Mouse (Mus musculus) left cerebral cortex, adult 2 months (tissue): ENCODE measurements at regions not wholly inside any gene's neighbourhood (a gene's known extent, or its start where the extent isn't known, plus 50 kb on each side); places are given as distances from the start of the nearest gene placed in this dataset.

Source experiments
- DNase-seq, 2 experiments: peaks; one replicate each; pipeline ENCODE4 v3.0.0; 2021 to 2022; ENCODE audit warnings: low spot score in 2 of 2, mixed read lengths in 1 of 2; ENCODE audit errors: extremely low spot score in 1 of 2
- H3K27ac ChIP-seq: fragments of 200-600 bp; 2 replicates; pipeline ENCODE4 v1.8.1; 2022
- H3K4me3 ChIP-seq: fragments of 200-600 bp; 2 replicates; pipeline ENCODE4 v1.8.1; 2022
- CTCF ChIP-seq: fragments of 200-600 bp; IDR thresholded peaks from 2 replicates; pipeline ENCODE4 v1.8.1; 2022; ENCODE audit warnings: antibody characterized with exemption, mild to moderate bottlenecking, moderate library complexity
- intact Hi-C: fragments of 180-260 bp; cut with DNase I; formaldehyde crosslinking; loops from one replicate; pipeline ENCODE4 v1.15.1; 2025

GRCm38 (mm10) chr8:35971082-35971481 is 205.5 kb downstream of the Gm19410 start:
- DNase-seq, result no peak
- no peak overlapping the region for H3K27ac ChIP-seq
- intact Hi-C loops, result no loop called here
- no peak for TF ChIP-seq CTCF
- no peak overlapping the region for H3K4me3 ChIP-seq

GRCm38 (mm10) chr8:35974323-35975029 is 208.9 kb downstream of the Gm19410 start:
- no peak overlapping the region for H3K27ac ChIP-seq
- no peak for DNase-seq
- intact Hi-C loops, result no loop called here
- no peak overlapping the region for H3K4me3 ChIP-seq
- no peak for TF ChIP-seq CTCF

GRCm38 (mm10) chr8:35979638-35980255 is 214.2 kb downstream of the Gm19410 start:
- no peak overlapping the region for H3K4me3 ChIP-seq
- H3K27ac ChIP-seq, result no peak overlapping the region
- TF ChIP-seq CTCF, result no peak
- intact Hi-C loops, result no loop called here
- DNase-seq, result no peak

GRCm38 (mm10) chr8:35983083-35983482 is 217.5 kb downstream of the Gm19410 start:
- H3K4me3 ChIP-seq, result no peak overlapping the region
- intact Hi-C loops, result no loop called here

GRCm38 (mm10) chr8:35985152-35985689 is 219.6 kb downstream of the Gm19410 start:
- no peak for TF ChIP-seq CTCF
- DNase-seq, result no peak

More at GRCm38 (mm10) chr8:35983083-35983482, 217.5 kb downstream of the Gm19410 start:
- no peak overlapping the region for H3K27ac ChIP-seq
- DNase-seq, result no peak
- TF ChIP-seq CTCF, result no peak

GRCm38 (mm10) chr8:35987327-35987726 is 221.7 kb downstream of the Gm19410 start:
- no peak for DNase-seq
- no peak overlapping the region for H3K27ac ChIP-seq
- no peak overlapping the region for H3K4me3 ChIP-seq
- intact Hi-C loops, result no loop called here
- TF ChIP-seq CTCF, result no peak

More at GRCm38 (mm10) chr8:35985152-35985689, 219.6 kb downstream of the Gm19410 start:
- intact Hi-C loops, result no loop called here
- Histone ChIP-seq H3K27ac (no peak overlapping the region), H3K4me3 (no peak overlapping the region)

- Histone ChIP-seq H3K27ac (no peak overlapping the region), H3K4me3 (no peak overlapping the region)
- intact Hi-C loops, result no loop called here
- DNase-seq, result no peak
- TF ChIP-seq CTCF, result no peak
These were observed 225.4 kb downstream of the Gm19410 start for GRCm38 (mm10) chr8:35991013-35991412.

GRCm38 (mm10) chr8:35991936-35992603 is 226.5 kb downstream of the Gm19410 start:
- no peak overlapping the region for H3K4me3 ChIP-seq
- no peak for DNase-seq
- no peak for TF ChIP-seq CTCF
- no peak overlapping the region for H3K27ac ChIP-seq
- intact Hi-C loops, result no loop called here

GRCm38 (mm10) chr8:35996330-35997077 is 230.9 kb downstream of the Gm19410 start:
- Histone ChIP-seq H3K27ac (no peak overlapping the region), H3K4me3 (no peak overlapping the region)
- no peak for DNase-seq
- intact Hi-C loops, result no loop called here
- TF ChIP-seq CTCF, result no peak

GRCm38 (mm10) chr8:35999584-35999983 is 234.0 kb downstream of the Gm19410 start:
- Histone ChIP-seq H3K27ac (no peak overlapping the region), H3K4me3 (no peak overlapping the region)
- intact Hi-C loops, result no loop called here
- no peak for DNase-seq
- TF ChIP-seq CTCF, result no peak

- no peak for TF ChIP-seq CTCF
- H3K4me3 ChIP-seq, result no peak overlapping the region
- no peak overlapping the region for H3K27ac ChIP-seq
- intact Hi-C loops, result no loop called here
- DNase-seq, result no peak
These were observed 238.8 kb downstream of the Gm19410 start for GRCm38 (mm10) chr8:36004387-36004786.
